Mouse (Mus musculus) liver, embryonic 14.5 days (tissue): ENCODE data around the gene Cebpzos.

Experiments used
- CTCF ChIP-seq: IDR thresholded peaks from 2 replicates; pipeline ENCODE4 v1.5.1; 2016; ENCODE audit warnings: antibody characterized with exemption, low read depth, control low read depth
- EP300 ChIP-seq: IDR thresholded peaks from 2 replicates; pipeline ENCODE4 v1.6.1; 2016; ENCODE audit warnings: antibody characterized with exemption, low read depth

- TF ChIP-seq EP300 (no peak), CTCF (no peak)
These were observed 26.3 kb downstream of the Cebpzos start for GRCm38 (mm10) chr17:78942579-78942978.
